Mouse (Mus musculus) right cerebral cortex, adult 18-20 months (tissue): ENCODE measurements around the gene Sorbs1.

Experiments used
- DNase-seq: peaks from one replicate; pipeline ENCODE4 v3.0.0; 2022; ENCODE audit warnings: mixed read lengths

Sorbs1 gene

DNA sequence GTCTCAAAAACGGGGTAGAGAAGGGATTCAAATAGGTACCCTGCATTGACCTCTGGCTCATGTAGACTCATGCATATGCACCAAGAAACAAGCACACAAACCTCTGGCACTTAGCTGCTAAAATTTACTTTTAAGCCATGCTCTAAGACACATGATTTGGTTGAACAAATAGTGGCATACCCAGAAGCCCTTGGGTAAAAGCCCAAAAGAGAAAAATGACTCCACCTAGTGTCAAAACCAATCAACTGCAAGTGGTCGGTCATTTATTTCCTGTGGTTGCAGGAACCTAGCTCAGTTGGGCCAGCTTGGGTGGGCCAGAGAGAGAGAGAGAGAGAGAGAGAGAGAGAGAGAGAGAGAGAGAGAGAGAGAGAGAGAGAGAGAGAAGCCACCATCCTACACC is 109.0 kb downstream of the Sorbs1 start:
- DNase-seq = no peak

- DNase-seq = no peak
Measured at GRCm38 (mm10) chr19:40403999-40404398, 109.6 kb downstream of the Sorbs1 start.

DNA sequence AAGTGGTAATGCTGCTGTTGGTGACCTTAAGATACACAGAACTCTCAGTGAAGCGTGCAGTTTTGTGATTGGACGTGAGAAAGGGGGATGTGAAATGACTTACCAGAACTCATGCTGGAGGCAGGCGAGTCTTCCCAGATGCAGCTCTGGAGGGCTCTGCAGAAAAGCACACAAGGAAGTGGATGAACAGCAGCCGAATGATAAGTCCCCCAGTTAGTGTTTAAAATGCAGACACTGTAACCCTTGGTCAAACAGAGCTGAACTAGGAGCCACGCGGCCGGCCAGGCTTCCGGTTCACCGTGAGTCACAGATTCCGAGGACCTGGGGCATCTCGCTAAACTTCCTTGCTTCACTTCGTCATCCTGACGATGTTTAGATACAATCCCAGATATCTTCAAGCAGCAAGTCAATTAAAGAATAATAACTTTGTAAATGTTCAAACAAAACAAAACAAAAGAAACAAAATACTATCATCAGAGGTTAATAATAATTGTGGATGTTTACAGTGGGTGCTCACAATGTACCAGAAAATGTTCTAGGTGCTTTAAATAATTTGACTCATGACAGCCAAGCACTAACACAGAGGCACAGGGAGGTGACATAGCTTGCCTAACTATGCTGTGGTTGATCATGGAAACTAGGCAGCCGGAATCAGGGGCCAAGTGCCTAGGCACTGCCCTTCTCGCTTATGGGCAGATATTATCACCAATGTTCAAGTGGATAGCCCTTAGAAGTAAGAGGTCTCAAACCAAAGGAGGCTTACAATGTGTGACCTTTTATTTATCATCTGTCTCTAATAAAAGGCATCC is 111.2 kb downstream of the Sorbs1 start:
- DNase-seq = no peak

- no peak for DNase-seq
Measured at GRCm38 (mm10) chr19:40401213-40401612, 112.4 kb downstream of the Sorbs1 start.

DNA sequence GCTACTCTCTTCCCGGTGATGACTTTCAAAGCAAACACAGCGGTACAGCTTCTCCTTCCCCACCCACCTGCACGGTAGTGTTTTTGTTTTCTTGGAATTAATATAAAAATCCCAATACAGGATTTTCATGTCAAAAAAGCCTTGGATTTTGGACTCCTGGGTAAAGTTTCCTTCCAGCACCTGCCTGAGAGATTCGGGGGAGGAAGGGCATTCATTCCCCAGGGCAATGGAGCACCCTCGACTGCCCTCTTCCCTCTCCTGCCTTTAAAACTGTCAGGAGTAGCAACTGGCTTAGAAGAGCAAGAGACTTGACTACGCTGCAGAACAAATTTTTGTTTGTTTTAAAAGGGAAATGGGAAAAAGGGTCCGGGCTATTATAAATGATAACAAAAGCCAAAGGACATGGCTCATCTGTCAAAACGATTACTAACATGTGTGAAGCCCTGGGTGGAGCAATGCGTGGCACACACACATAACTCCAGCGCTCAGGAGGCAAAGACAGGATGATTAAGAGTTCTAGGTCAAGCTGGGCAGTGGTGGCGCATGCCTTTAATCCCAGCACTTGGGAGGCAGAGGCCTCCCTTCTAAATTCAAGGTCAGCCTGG is 113.1 kb downstream of the Sorbs1 start:
- no peak for DNase-seq

DNA sequence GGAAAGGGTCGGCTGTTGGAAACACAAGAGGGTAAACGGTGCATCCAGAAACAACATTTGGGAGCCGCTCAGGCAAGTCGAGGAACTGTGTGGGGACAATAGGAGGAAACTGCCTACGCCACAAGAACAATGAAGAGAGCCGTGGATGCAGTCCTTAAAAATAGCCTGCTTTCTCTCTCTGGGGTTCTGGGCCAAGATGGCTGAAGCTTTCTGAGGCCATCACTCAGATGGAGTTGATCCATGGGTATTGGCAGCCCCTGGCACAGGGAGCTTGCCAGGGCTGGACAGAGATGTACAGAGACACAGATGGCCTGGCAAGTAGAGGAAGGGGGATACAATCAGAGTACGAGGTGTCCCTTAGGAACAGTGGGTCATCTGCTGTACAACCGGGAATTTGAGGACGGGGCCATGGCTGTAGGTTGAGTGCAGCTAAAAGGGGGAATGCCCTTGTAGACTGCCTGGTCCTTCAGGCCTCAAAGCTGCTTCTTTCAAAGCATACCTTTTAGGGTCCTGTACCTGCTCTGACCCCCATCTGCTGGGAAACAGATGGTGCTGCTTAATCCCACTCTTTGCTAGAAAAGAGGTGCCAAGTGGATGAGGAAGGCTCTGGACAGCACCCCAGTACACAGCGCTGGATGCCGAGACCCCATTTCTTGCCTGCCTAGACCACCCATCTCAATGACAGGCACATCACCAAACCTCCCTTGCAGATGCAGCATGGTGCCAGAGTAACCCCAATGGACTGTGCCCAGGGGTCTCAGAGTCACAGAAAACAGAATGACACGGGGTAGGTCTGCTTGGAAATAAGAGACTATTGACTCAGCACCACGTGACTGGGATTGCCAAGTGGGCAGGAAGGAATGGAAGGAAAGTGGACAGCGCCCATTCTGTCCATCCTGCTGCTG is 117.6 kb downstream of the Sorbs1 start:
- DNase-seq = no peak

- DNase-seq = no peak
Measured at GRCm38 (mm10) chr19:40395321-40395695, 118.3 kb downstream of the Sorbs1 start.

- no peak for DNase-seq
Measured at GRCm38 (mm10) chr19:40394555-40395320, 118.8 kb downstream of the Sorbs1 start.

DNA sequence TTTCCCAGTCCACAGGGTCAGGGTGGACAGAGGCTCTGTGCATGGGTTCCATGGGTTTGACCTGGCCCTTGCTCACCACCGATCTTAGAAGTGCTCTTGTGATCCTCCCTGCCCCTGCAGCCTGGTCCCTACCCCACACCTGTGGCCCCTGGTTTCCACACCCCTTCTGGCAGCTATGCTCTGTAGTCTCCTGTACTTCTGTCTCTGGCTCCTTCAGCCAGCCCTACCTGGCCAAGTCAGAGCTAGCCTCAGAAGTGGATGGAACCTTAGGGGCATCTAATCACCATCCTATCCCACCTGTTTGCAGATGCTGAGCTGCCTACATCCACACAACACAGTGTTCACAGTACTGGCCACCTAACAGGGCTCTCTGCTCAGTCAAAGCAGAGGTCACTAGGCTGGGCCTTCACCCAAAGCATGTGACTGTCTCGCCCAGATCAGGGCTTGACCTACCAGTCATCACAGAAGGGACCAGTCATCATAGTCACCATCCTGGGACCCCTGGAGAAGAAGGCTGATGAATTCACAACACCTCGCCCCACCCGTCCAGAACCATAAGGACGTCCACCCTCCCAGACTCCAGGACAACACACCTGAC is 120.7 kb downstream of the Sorbs1 start:
- no peak for DNase-seq

GRCm38 (mm10) chr19:40391469-40391868 is 122.1 kb downstream of the Sorbs1 start:
- peak; percentile 76 for DNase-seq

GRCm38 (mm10) chr19:40386916-40387315 is 126.7 kb downstream of the Sorbs1 start:
- no peak for DNase-seq

- no peak for DNase-seq
Measured at GRCm38 (mm10) chr19:40385334-40385733, 128.2 kb downstream of the Sorbs1 start.

- no peak for DNase-seq
Measured at GRCm38 (mm10) chr19:40383931-40384330, 129.6 kb downstream of the Sorbs1 start.

- no peak for DNase-seq
Measured at GRCm38 (mm10) chr19:40380656-40381055, 132.9 kb downstream of the Sorbs1 start.

- DNase-seq = no peak
Measured at GRCm38 (mm10) chr19:40380005-40380404, 133.6 kb downstream of the Sorbs1 start.

GRCm38 (mm10) chr19:40379081-40379480 is 134.5 kb downstream of the Sorbs1 start:
- no peak for DNase-seq

DNA sequence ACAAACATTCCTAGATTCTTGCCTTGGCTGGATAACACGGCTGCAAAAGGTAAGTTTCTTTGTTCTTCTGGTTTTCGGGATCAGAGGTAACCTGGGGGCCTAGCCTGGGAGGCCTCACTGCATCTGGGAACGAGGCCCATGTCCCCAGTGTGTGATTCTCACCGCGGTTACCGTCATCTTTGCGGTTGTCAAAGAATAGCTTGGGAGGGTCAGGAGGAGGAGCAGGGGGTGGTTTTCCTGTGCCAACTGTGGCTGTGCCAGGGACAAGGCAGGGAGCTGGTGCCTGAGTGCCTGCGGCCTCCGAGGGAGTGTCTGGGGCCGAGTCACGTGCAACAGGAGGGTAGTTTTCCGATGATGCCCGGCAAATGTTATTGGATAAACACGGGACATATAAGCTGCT is 135.9 kb downstream of the Sorbs1 start:
- DNase-seq = no peak

GRCm38 (mm10) chr19:40376566-40377281 is 136.9 kb downstream of the Sorbs1 start:
- DNase-seq = no peak

DNA sequence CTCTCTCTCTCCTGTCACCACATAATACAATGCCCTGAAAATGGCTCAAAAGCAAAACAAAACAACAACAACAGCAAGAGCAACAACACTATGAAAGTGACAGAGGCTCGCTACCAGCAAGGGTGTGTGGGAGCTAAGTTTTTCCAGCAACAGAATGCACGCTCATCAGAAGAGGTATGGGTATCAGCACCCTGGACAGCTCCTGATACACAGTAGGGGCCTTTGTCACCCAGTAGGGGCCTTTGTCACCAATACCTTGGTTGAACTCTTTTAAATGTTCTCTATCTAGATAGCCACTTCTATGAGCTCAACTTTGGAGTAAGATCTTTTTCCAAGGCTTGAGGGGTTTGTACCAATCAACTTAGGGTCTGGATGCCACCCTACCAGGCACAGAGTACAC is 138.9 kb downstream of the Sorbs1 start:
- DNase-seq = no peak

- no peak for DNase-seq
Measured at GRCm38 (mm10) chr19:40372679-40373078, 140.9 kb downstream of the Sorbs1 start.

GRCm38 (mm10) chr19:40371866-40372265 is 141.7 kb downstream of the Sorbs1 start:
- DNase-seq = no peak
